Comparison of ENCODE assay signal across 8 mouse cellular contexts in the genomic region with DNA sequence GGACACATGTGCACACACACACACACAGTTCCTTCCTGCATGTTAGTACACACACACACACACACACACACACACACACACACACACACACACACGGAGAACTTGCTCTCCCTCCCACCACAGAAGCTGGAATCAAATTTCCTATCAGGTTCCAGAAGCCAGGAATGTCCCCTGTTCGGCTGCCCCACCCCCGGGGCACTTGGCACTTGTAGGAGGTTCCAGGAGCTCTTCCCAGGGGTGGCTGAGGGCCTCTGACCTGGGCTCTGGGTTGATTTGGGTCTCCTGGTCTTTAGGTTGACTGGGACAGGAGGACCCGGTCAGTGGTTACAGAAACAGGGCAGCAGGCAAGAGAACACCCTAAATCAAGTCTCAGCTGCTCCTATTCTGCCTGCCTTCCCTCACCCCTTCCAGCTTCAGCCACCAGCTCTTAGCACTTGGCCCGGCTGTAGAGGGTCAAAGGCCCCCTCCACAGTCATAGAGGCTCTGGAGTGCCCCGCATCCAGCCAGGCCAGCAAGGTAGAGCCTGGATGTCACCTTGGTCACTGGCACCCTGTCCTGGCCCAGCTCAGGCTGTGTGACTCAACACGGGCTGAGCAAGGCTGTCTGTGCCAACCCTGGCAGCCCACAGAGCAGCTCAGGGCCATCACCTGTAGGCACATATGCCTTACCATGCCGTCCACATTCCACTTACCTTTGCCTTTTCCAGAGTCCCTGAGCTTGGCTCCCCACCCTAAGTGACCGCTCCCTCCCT. TPM values are rescaled to one million over a fixed set of nuclear protein-coding genes. Genes with fewer than 3 reads are reported as not detected.
DNase-seq lines count a peak whose midpoint lies in the region; ATAC-seq lines count a peak whose summit lies in the region.

No protein-coding gene starts in this region.

- H3K36me3 ChIP-seq in forebrain, embryonic 10.5 days (replicated peaks), result no peaks in the 10 kb centered on the region
- no peaks in the 10 kb centered on the region for H3K36me3 ChIP-seq in hindbrain, embryonic 12.5 days
- H3K36me3 ChIP-seq in limb, embryonic 15.5 days, result no peaks in the 10 kb centered on the region
- H3K36me3 ChIP-seq in neural tube, embryonic 13.5 days, result no peaks in the 10 kb centered on the region

- peak; percentile 41; the same call in 1 of the 2 replicates for ATAC-seq in hindbrain, embryonic 12.5 days (ENCODE audit: low FRiP score)
- ATAC-seq in limb, embryonic 15.5 days (ENCODE audit: insufficient number of reproducible peaks, low FRiP score, low TSS enrichment, low read depth), result no peak; the same call in none of the 2 replicates
- peak; percentile 28; the same call in 1 of the 2 replicates for ATAC-seq in neural tube, embryonic 13.5 days (ENCODE audit: low read depth)

- peaks cover 45% of the 10 kb centered on the region for H3K27me3 ChIP-seq in forebrain, embryonic 10.5 days (ENCODE audit: poor library complexity, severe bottlenecking)
- peaks cover 25% of the 10 kb centered on the region for H3K27me3 ChIP-seq in hindbrain, embryonic 12.5 days
- no peaks in the 10 kb centered on the region for H3K27me3 ChIP-seq in limb, embryonic 15.5 days
- peaks cover 21% of the 10 kb centered on the region for H3K27me3 ChIP-seq in neural tube, embryonic 13.5 days

- peak overlapping the region; percentile 62; the same call in 1 of the 2 replicates for H3K4me2 ChIP-seq in hindbrain, embryonic 12.5 days (replicated peaks)
- peak overlapping the region; percentile 66 for H3K4me2 ChIP-seq in limb, embryonic 15.5 days
- H3K4me2 ChIP-seq in neural tube, embryonic 13.5 days, result peak overlapping the region; percentile 56

- H3K27ac ChIP-seq in forebrain, embryonic 10.5 days, result peak overlapping the region; percentile 82
- H3K27ac ChIP-seq in hindbrain, embryonic 12.5 days, result 0 out of 2 replicates have a peak overlapping the region, but pooled peaks have one; percentile 35
- H3K27ac ChIP-seq in limb, embryonic 15.5 days, result peak overlapping the region; percentile 80
- H3K27ac ChIP-seq in neural tube, embryonic 13.5 days (replicated peaks), result no peak overlapping the region

- no peaks in the 10 kb centered on the region for H3K9me3 ChIP-seq in forebrain, embryonic 10.5 days
- H3K9me3 ChIP-seq in hindbrain, embryonic 12.5 days (replicated peaks), result no peaks in the 10 kb centered on the region
- no peaks in the 10 kb centered on the region for H3K9me3 ChIP-seq in limb, embryonic 15.5 days
- H3K9me3 ChIP-seq in neural tube, embryonic 13.5 days, result no peaks in the 10 kb centered on the region

- peak; percentile 26 to 39 for DNase-seq in cerebellum, postnatal 36 days
- no peak for DNase-seq in cerebellum, postnatal 10 days
- DNase-seq in forebrain, embryonic 10.5 days (ENCODE audit: extremely low spot score, low spot score), result peak; percentile 27
- DNase-seq in layer of hippocampus, postnatal 36 days, result no peak
- no peak for DNase-seq in left cerebral cortex, adult 8-10 months (ENCODE audit: low spot score in 2 of 2)

- H3K4me1 ChIP-seq in forebrain, embryonic 10.5 days, result peaks cover 35% of the 10 kb centered on the region
- H3K4me1 ChIP-seq in hindbrain, embryonic 12.5 days, result peaks cover 18% of the 10 kb centered on the region
- H3K4me1 ChIP-seq in limb, embryonic 15.5 days, result peaks cover 54% of the 10 kb centered on the region
- H3K4me1 ChIP-seq in neural tube, embryonic 13.5 days (replicated peaks), result peaks cover 19% of the 10 kb centered on the region

- peak overlapping the region; percentile 51 for H3K4me3 ChIP-seq in forebrain, embryonic 10.5 days
- peak overlapping the region; percentile 30; the same call in 1 of the 2 replicates for H3K4me3 ChIP-seq in hindbrain, embryonic 12.5 days
- peak overlapping the region; percentile 45 for H3K4me3 ChIP-seq in limb, embryonic 15.5 days
- no peak overlapping the region for H3K4me3 ChIP-seq in neural tube, embryonic 13.5 days

- no peak overlapping the region for H3K9ac ChIP-seq in hindbrain, embryonic 12.5 days
- H3K9ac ChIP-seq in limb, embryonic 15.5 days, result no peak overlapping the region
- H3K9ac ChIP-seq in neural tube, embryonic 13.5 days, result no peak overlapping the region

- WGBS in forebrain, embryonic 10.5 days, result 50% methylated on average over 9 of the region's 9 CpGs
- WGBS in hindbrain, embryonic 12.5 days, result 39% methylated on average over 9 of the region's 9 CpGs
- WGBS in limb, embryonic 15.5 days, result 34% methylated on average over 9 of the region's 9 CpGs
- WGBS in neural tube, embryonic 13.5 days, result 47% methylated on average over 9 of the region's 9 CpGs

RNA-seq across cellular contexts. Expression of a gene that starts 55.0 kb away (rescaled TPM):
- 11.6 and 15.9 TPM in 2 replicates for polyA plus RNA-seq in forebrain, embryonic 10.5 days (2016; fragmentation: Nextera tagmentation; extraction: Ambion mirVana)
- polyA plus RNA-seq in hindbrain, embryonic 12.5 days (2016; fragmentation: Nextera tagmentation; extraction: Ambion mirVana), result 26.1 and 28.3 TPM in 2 replicates
- 59.9 and 65.2 TPM in 2 replicates for polyA plus RNA-seq in limb, embryonic 15.5 days (2015; fragmentation: Nextera tagmentation; extraction: Ambion mirVana)
- polyA plus RNA-seq in neural tube, embryonic 13.5 days (2015; fragmentation: Nextera tagmentation; extraction: Ambion mirVana), result 15.8 and 17.0 TPM in 2 replicates
- 10 to 100 TPM; 34.5 to 48.6 TPM for total RNA-seq in layer of hippocampus, postnatal 36 days (2021)
- total RNA-seq in left cerebral cortex, adult 8-10 months (2022), result 10 to 100 TPM; 40.6 to 59.2 (median 49.2) TPM

RNA-seq across cellular contexts. Expression of a gene that starts 56.1 kb away (rescaled TPM):
- 0.27 and 0.35 TPM in 2 replicates for polyA plus RNA-seq in forebrain, embryonic 10.5 days (2016; fragmentation: Nextera tagmentation; extraction: Ambion mirVana)
- polyA plus RNA-seq in hindbrain, embryonic 12.5 days (2016; fragmentation: Nextera tagmentation; extraction: Ambion mirVana), result 0.46 and 0.60 TPM in 2 replicates
- 0.35 and 0.84 TPM in 2 replicates for polyA plus RNA-seq in limb, embryonic 15.5 days (2015; fragmentation: Nextera tagmentation; extraction: Ambion mirVana)
- polyA plus RNA-seq in neural tube, embryonic 13.5 days (2015; fragmentation: Nextera tagmentation; extraction: Ambion mirVana), result 0.14 TPM in 1 of 2 replicates, not detected in the other
- total RNA-seq in layer of hippocampus, postnatal 36 days (2021), result not detected
- not detected for total RNA-seq in left cerebral cortex, adult 8-10 months (2022)

Comparison
In these comparisons a context has a peak if more than half of its experiments do, and no peak if none do; other contexts are left out.
1. DNase-seq: peak in cerebellum, postnatal 36 days (2 of 2) and forebrain, embryonic 10.5 days (single experiment); none in cerebellum, postnatal 10 days (0 of 2), layer of hippocampus, postnatal 36 days (0 of 2) and left cerebral cortex, adult 8-10 months (0 of 2).
2. Peak in every context shown above with its lines, with median percentiles within 50 percentile points of each other: H3K4me2 ChIP-seq.